9 mouse cellular contexts compared by ENCODE assay signal in the genomic region with DNA sequence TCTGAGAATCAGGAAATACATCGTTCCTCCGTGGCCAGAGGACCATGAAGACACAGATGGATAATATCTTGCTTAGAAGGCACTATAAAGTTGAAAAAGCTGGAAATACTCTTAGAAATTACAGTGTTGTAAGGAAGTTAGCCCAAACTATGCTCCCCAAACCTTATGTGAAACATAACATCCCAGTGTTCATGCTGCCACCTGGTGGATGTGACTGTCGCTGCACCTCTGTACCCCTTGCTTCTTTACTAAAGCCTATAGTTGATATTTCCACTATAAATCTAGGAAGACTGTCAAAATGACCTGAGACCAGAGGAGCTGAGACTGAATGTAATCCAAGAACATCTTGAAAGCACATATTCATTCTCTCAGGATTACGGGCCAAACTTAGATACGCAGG. TPM values are rescaled to one million over a fixed set of nuclear protein-coding genes. Genes with fewer than 3 reads are reported as not detected.
A peak's percentile ranks its signal among the peaks of the same experiment; 100 is the strongest.
DNase-seq lines count a peak whose midpoint lies in the region; TF ChIP-seq lines count a peak whose summit lies in the region.
"Had no signal": no experiment of that assay in that cellular context is flagged by ENCODE, and none has a peak within 500 bp of the region (broad histone marks: within the 10 kb centered on the region; RNA-seq: fewer than 3 reads in every experiment).

No protein-coding gene starts in this region.

- H3K4me1 ChIP-seq in ES-E14 (ENCODE audit: control insufficient read depth in 2 of 2, insufficient read depth in 2 of 2, low read length in 2 of 2, poor library complexity in 1 of 2) = no peaks in the 10 kb centered on the region
- peaks cover 4% of the 10 kb centered on the region for H3K4me1 ChIP-seq in lung, adult 2 months (ENCODE audit: control insufficient read depth, insufficient read depth, low read length)

- in situ Hi-C loops in ES-E14 (cut with MboI; ENCODE audit: low sequenced_read_pairs in 2 of 2, unreplicated experiment in 2 of 2) = loop anchor here in 1 of 2 experiments (25.0 kb wide), 1 partner anchor 177 kb away; no protein-coding TSS in a partner anchor

- H3K9ac ChIP-seq in ES-E14 (ENCODE audit: insufficient read depth, low read depth, low read length, poor library complexity, severe bottlenecking) = no peak overlapping the region
- H3K9ac ChIP-seq: lung, embryonic 15.5 days had no signal

- H3K9me3 ChIP-seq in ES-E14 (ENCODE audit: control insufficient read depth, insufficient read depth, low read depth, low read length) = no peaks in the 10 kb centered on the region
- H3K9me3 ChIP-seq: lung, embryonic 15.5 days had no signal

- no peaks in the 10 kb centered on the region for H3K36me3 ChIP-seq in ES-E14 (ENCODE audit: control insufficient read depth, insufficient read depth, low read length, poor library complexity, severe bottlenecking)
- H3K36me3 ChIP-seq: lung, embryonic 15.5 days had no signal

- no peak for TF ChIP-seq POLR2A in lung, adult 2 months (IDR thresholded peaks at IDR 0.05; ENCODE audit: borderline replicate concordance, extremely low read depth, low read depth, low read length)

- DNase-seq in CD4-positive helper T cell, adult 2 months (ENCODE audit: low read depth, low spot score) = peak; percentile 64
- peak; percentile 50 for DNase-seq in ES-E14 (ENCODE audit: low read depth, low spot score)
- DNase-seq in cerebellum, adult 11-12 months = peak; percentile 30
- peak; percentile 76 to 89 for DNase-seq in frontal cortex, postnatal 36 days (ENCODE audit: low spot score in 2 of 2)
- DNase-seq in kidney, postnatal 4 days = peak; percentile 88 to 89
- DNase-seq in lung, adult 2 months = peak; percentile 63
- DNase-seq in right cerebral cortex, postnatal 4 days = peak; percentile 87
- peak; percentile 21 for DNase-seq in yolk sac, embryonic 10.5 days (ENCODE audit: low spot score)

- no peak overlapping the region for H3K27ac ChIP-seq in ES-E14 (ENCODE audit: insufficient read depth, low read depth, low read length, poor library complexity, severe bottlenecking)

- H3K4me3 ChIP-seq in ES-E14 (ENCODE audit: insufficient read depth in 1 of 2, low read depth in 1 of 2, low read length in 2 of 2, poor library complexity in 1 of 2, severe bottlenecking in 1 of 2) = no peak overlapping the region
- no peak overlapping the region for H3K4me3 ChIP-seq in lung, adult 2 months (replicated peaks; ENCODE audit: extremely low read depth, low read depth, low read length)
- H3K4me3 ChIP-seq: lung, embryonic 15.5 days had no signal

- WGBS in lung, adult 2 months = 26% methylated on average over 5 of the region's 5 CpGs

- TF ChIP-seq CTCF in lung, adult 2 months (IDR thresholded peaks at IDR 0.05; ENCODE audit: insufficient read depth, low read length) = peak; percentile 81

TF ChIP-seq in ES-E14, 5 proteins besides CTCF, POLR2A, EP300 and RAD21:
- TF ChIP-seq ZC3H11A (IDR thresholded peaks at IDR 0.05; ENCODE audit: borderline replicate concordance, low read depth, low read length) (peak; percentile 91), CHD2 (IDR thresholded peaks at IDR 0.05; ENCODE audit: low read depth, low read length) (no peak), ZNF384 (IDR thresholded peaks at IDR 0.05; ENCODE audit: low read depth, low read length) (no peak), HCFC1 (IDR thresholded peaks at IDR 0.05; ENCODE audit: borderline replicate concordance, insufficient read depth, low read length) (no peak), MAFK (IDR thresholded peaks at IDR 0.05; ENCODE audit: insufficient read depth, low read depth, low read length) (no peak)

RNA-seq across cellular contexts. Expression of a gene that starts 7.5 kb away (rescaled TPM):
- not detected in 2 replicates for total RNA-seq in ES-E14 (2012; rRNA removed)
- polyA plus RNA-seq in lung, adult 2 months (2012; rRNA removed) = 16.9 and 29.8 TPM in 2 replicates

RNA-seq across cellular contexts. Expression of a gene that starts 14.3 kb away (rescaled TPM):
- total RNA-seq in ES-E14 (2012; rRNA removed) = 16.7 and 19.5 TPM in 2 replicates
- 15.8 and 16.8 TPM in 2 replicates for polyA plus RNA-seq in lung, adult 2 months (2012; rRNA removed)

RNA-seq across cellular contexts. Expression of a gene that starts 30.4 kb away (rescaled TPM):
- not detected in 2 replicates for total RNA-seq in ES-E14 (2012; rRNA removed)
- polyA plus RNA-seq in lung, adult 2 months (2012; rRNA removed) = not detected in 2 replicates

RNA-seq across cellular contexts. Expression of a gene that starts 35.5 kb away (rescaled TPM):
- total RNA-seq in ES-E14 (2012; rRNA removed) = not detected in 2 replicates
- 5.2 and 6.0 TPM in 2 replicates for polyA plus RNA-seq in lung, adult 2 months (2012; rRNA removed)

Comparison
In these comparisons a context has a peak if more than half of its experiments do, and no peak if none do; other contexts are left out.
1. DNase-seq: peak in every context shown above with its lines; median percentile 88 in kidney, postnatal 4 days; 87 in right cerebral cortex, postnatal 4 days; 82 in frontal cortex, postnatal 36 days; 64 in CD4-positive helper T cell, adult 2 months; 63 in lung, adult 2 months; 50 in ES-E14; 30 in cerebellum, adult 11-12 months; 21 in yolk sac, embryonic 10.5 days.